Mouse (Mus musculus): ENCODE results near the gene Emc1. TPM values are rescaled to one million over a fixed set of nuclear protein-coding genes. Genes with fewer than 3 reads are reported as not detected.

The Emc1 gene
- polyA plus RNA-seq, 1 experiment = 38.5 TPM

DNA sequence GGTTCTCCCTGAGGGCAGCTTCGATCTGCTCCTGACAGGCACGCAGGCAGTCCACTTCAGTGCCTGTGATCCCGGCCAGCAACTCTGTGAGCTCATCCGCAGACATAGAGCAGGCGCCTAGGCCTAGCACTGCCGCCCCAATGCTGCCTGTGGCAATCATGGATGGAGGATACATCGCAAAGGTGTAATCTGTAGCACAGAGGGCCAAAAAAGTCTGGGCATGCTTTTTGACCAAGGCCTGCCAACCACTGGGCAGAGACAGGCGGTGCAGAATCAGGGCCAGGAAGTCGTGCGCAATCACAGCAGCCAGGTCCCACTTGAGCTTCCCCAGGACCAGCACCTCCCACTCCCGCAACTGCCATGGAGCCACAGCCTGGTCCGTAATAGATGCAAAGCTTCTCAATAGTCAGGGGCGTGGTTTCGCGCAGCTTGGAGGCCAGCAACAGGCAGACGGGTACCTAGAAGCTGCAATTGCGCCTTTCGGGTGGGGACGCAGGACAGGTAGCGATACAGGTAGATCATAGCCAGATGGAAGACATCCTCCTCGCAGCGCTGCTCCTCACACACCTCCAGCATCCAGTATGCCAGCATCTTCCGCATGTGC, 6.9 kb upstream of the Emc1 start:
- no peak overlapping the region for H3K4me3 ChIP-seq (ENCODE audit: insufficient read depth, low read length)
- H3K4me1 ChIP-seq (ENCODE audit: control insufficient read depth, insufficient read depth, low read length) = peaks cover 2% of the 10 kb centered on the region; the same call in 1 of the 2 replicates
- no peak overlapping the region for H3K27ac ChIP-seq (ENCODE audit: insufficient read depth, low read length)
- no peak for TF ChIP-seq POLR2A (IDR thresholded peaks at IDR 0.05; ENCODE audit: low read depth, low read length)
- TF ChIP-seq CTCF (IDR thresholded peaks at IDR 0.05; ENCODE audit: borderline replicate concordance, insufficient read depth, low read length) = no peak

DNA sequence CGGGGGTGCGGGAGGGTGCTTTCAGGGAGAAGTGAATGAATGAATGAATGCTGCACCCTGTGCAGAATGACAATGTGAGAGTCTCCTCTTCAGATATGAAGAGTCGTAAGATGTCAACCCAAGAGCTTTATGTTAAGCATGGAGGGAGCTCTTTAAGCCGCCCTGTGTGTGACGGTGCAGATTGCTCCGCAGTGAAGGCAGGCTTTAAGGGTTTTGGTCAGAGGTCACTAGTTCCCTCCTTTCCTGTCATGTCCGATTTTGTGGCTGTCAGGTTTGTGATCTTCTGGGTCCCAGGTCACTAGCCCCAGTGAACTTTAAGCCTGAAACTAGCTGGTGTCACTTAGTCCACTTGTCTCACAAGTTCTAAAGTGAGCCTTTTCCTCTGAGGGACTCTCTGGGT, 445 bp downstream of the Emc1 start:
- Histone ChIP-seq H3K4me3 (ENCODE audit: insufficient read depth, low read length) (peak overlapping the region; percentile 94), H3K27ac (ENCODE audit: insufficient read depth, low read length) (peak overlapping the region; percentile 93), H3K4me1 (ENCODE audit: control insufficient read depth, insufficient read depth, low read length) (peaks cover 8% of the 10 kb centered on the region; the same call in 1 of the 2 replicates)
- TF ChIP-seq POLR2A (IDR thresholded peaks at IDR 0.05; ENCODE audit: low read depth, low read length) (no peak), CTCF (IDR thresholded peaks at IDR 0.05; ENCODE audit: borderline replicate concordance, insufficient read depth, low read length) (no peak)

DNA sequence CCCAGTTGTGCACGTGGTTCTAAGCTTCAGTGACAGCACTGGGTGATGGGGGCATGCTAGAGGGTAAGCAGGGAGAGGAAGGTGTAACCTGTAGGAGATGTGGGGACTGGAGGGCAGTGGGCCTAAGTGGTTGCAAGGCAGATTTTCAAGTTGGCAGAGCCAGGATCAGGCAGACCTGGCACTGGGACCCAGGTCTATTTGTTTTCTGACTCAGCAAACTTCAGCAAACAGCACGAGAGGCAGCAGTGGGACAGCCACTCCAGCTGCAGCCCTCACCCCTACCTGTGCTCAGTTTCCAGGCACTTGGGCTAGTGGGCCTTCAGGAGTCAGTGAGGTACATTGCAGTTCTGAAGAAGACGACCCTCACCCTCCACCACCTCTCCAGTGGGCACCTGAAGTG, 4.8 kb downstream of the Emc1 start:
- Histone ChIP-seq H3K4me3 (ENCODE audit: insufficient read depth, low read length) (no peak overlapping the region), H3K27ac (ENCODE audit: insufficient read depth, low read length) (no peak overlapping the region), H3K4me1 (ENCODE audit: control insufficient read depth, insufficient read depth, low read length) (no peaks in the 10 kb centered on the region)
- no peak for TF ChIP-seq CTCF (IDR thresholded peaks at IDR 0.05; ENCODE audit: borderline replicate concordance, insufficient read depth, low read length)
- no peak for TF ChIP-seq POLR2A (IDR thresholded peaks at IDR 0.05; ENCODE audit: low read depth, low read length)

DNA sequence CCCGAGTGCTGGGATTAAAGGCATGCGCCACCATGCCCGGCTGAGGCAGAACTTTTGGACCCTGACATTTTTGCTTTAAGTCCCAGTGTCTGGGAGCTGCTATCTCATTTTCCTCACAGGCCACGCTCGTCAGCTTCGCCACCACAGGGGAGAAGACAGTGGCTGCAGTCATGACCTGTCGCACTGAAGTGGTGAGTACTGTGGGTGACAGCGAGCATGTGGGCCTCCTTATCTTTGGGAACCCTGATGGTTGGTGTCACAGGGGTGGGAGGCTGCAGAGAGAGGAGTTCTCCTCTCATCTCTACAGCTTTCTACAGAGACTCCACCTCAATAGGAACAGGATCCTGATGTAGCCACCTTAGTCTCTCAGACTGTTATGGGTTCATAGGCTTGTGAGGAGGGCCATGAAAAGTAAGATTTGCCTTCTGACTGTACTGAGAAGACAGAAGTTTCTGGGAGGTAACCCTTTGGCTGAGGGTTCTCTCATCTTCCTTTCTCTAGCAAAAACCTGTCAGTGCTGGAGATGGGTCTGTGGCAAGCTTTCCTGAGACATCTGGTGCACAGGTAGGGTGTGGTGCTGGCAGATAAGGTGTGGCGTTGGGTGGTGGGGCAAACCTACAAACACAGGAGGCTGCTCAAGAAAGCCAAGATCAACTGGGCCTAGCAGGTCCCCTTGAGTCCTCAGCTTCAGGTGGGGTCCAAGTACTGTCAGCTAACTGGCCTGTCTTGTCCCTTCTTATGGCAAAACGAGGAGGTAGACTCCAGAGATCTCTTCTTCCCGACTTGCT, 8.6 kb downstream of the Emc1 start:
- Histone ChIP-seq H3K27ac (ENCODE audit: insufficient read depth, low read length) (no peak overlapping the region), H3K4me1 (ENCODE audit: control insufficient read depth, insufficient read depth, low read length) (no peaks in the 10 kb centered on the region), H3K4me3 (ENCODE audit: insufficient read depth, low read length) (no peak overlapping the region)
- no peak for TF ChIP-seq POLR2A (IDR thresholded peaks at IDR 0.05; ENCODE audit: low read depth, low read length)
- no peak for TF ChIP-seq CTCF (IDR thresholded peaks at IDR 0.05; ENCODE audit: borderline replicate concordance, insufficient read depth, low read length)

DNA sequence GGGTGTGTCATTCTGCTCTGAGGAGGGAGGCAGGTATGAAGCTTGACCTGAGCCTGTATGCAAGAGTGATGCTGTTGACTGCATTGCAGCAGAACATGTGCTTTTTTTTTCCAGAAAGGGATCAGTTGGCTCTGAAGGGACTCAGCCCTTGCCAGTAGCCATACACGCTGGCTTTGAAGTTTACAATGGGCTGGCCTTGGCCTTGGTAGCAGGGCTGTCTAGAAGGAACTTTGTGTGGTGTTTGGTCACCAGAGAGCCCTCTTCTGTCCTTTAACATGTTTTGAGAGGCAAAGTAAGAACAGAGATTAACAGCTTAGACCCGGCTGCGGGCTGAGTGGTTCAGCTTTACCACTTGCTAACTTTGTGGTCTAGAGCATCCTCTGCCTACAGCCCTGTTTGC, 14.9 kb downstream of the Emc1 start:
- Histone ChIP-seq H3K27ac (ENCODE audit: insufficient read depth, low read length) (no peak overlapping the region), H3K4me3 (ENCODE audit: insufficient read depth, low read length) (no peak overlapping the region), H3K4me1 (ENCODE audit: control insufficient read depth, insufficient read depth, low read length) (no peaks in the 10 kb centered on the region)
- TF ChIP-seq CTCF (IDR thresholded peaks at IDR 0.05; ENCODE audit: borderline replicate concordance, insufficient read depth, low read length) (no peak), POLR2A (IDR thresholded peaks at IDR 0.05; ENCODE audit: low read depth, low read length) (no peak)

DNA sequence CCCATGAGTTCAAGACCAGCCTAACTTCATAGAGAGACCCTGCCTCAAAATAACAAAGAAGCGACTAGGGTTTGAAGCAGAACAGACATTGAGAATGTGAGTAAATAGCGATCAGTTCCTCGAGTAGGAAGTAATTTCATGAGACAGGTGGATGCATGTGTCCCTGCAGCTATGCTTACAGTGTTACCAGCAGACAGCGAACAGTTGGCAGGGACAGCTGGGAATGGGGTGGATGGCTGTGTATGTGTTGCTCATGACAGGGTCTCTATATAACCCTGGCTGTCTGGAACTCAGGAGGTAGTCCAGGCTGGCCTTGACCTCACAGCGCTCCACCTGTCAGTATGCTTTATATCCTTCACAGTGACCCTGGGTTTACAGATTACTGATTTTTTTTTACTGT, 15.7 kb downstream of the Emc1 start:
- no peak overlapping the region for H3K4me3 ChIP-seq (ENCODE audit: insufficient read depth, low read length)
- H3K27ac ChIP-seq (ENCODE audit: insufficient read depth, low read length) = no peak overlapping the region
- no peaks in the 10 kb centered on the region for H3K4me1 ChIP-seq (ENCODE audit: control insufficient read depth, insufficient read depth, low read length)
- TF ChIP-seq POLR2A (IDR thresholded peaks at IDR 0.05; ENCODE audit: low read depth, low read length) (no peak), CTCF (IDR thresholded peaks at IDR 0.05; ENCODE audit: borderline replicate concordance, insufficient read depth, low read length) (no peak)

DNA sequence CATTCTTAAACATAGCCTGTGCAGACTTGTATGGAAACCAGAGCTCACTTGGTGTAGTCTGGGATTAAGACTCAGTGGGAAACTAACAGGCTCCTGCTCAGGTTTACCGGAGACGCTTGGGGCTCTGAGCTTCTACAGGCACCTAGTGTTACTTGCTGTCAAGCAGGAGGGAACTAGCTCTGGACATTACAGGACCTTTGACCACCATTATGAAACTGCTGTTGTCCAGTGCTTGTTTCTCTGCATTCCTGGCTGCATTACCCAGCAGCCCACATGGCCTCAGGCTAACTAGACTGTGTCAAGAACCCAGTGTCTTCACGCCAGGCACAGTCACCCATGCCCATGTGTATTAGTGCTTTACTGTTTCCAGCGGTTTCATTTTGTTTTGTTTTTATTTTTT, 20.7 kb downstream of the Emc1 start:
- Histone ChIP-seq H3K4me3 (ENCODE audit: insufficient read depth, low read length) (no peak overlapping the region), H3K4me1 (ENCODE audit: control insufficient read depth, insufficient read depth, low read length) (no peaks in the 10 kb centered on the region), H3K27ac (ENCODE audit: insufficient read depth, low read length) (no peak overlapping the region)
- TF ChIP-seq CTCF (IDR thresholded peaks at IDR 0.05; ENCODE audit: borderline replicate concordance, insufficient read depth, low read length) (no peak), POLR2A (IDR thresholded peaks at IDR 0.05; ENCODE audit: low read depth, low read length) (no peak)

DNA sequence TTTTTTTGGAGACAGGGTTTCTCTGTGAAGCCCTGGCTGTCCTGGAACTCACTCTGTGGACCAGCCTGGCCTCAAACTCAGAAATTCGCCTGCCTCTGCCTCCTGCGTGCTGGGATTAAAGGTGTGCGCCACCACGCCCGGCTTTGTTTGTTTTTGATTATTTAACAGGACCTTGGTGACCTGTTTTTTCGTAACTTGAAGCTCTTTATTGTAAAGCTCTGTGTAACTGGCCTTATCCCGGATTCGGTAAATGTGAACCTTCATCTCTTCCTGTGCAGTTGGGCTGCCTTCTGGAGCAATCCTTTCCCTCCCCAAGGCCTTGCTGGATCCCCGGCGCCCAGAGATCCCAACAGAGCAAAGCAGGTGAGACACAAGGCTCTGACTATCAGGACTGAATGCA, 21.1 kb downstream of the Emc1 start:
- H3K4me1 ChIP-seq (ENCODE audit: control insufficient read depth, insufficient read depth, low read length) = no peaks in the 10 kb centered on the region
- TF ChIP-seq POLR2A (IDR thresholded peaks at IDR 0.05; ENCODE audit: low read depth, low read length) (no peak), CTCF (IDR thresholded peaks at IDR 0.05; ENCODE audit: borderline replicate concordance, insufficient read depth, low read length) (no peak)
- no peak overlapping the region for H3K27ac ChIP-seq (ENCODE audit: insufficient read depth, low read length)
- no peak overlapping the region for H3K4me3 ChIP-seq (ENCODE audit: insufficient read depth, low read length)

DNA sequence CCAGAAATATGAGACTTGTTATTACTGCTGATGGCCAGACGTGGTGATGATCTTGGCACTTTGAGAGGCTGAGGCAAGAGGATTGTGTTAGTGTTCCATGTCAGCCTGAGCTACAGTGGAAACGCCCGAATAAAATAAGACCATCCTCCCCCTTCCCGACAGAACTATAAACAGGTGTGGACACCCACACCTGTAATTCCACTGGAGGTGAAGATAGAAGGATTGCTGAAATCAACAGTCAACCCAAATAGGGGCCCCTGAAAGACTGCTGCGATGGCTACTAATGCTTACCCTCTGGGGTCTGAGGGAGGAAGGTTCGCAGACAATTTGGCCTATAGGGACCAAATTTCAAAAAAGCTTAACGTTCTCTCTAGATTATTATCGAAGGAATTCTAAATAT, 27.3 kb downstream of the Emc1 start:
- Histone ChIP-seq H3K4me3 (ENCODE audit: insufficient read depth, low read length) (peak overlapping the region; percentile 94), H3K4me1 (ENCODE audit: control insufficient read depth, insufficient read depth, low read length) (peaks cover 8% of the 10 kb centered on the region), H3K27ac (ENCODE audit: insufficient read depth, low read length) (peak overlapping the region; percentile 93)
- TF ChIP-seq CTCF (IDR thresholded peaks at IDR 0.05; ENCODE audit: borderline replicate concordance, insufficient read depth, low read length) (no peak), POLR2A (IDR thresholded peaks at IDR 0.05; ENCODE audit: low read depth, low read length) (no peak)

DNA sequence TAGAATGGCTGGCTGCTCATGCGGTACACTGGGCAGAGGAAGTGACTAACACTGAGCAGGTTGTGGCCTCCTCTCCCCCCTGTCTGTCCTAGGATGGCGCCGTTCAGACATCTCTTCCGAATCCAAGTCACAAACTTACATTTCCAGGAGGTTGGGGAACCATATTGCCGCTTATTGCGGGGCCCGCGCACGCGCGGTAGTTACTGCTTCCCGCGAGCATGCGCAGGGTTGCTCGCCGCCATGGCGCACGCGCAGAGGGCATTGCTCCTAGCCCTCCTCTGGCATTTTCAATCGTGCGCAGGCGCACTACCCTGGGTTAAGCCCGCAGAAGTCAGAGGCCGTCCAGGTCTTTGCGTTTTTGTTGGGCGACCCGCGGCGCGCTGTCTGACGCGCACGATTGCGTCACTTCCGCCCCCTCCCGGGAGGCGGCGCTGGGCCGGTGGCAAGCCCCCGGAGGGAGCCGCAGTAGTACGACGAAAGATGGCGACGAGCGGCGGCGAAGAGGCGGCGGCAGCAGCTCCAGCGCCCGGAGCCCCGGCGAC, 27.9 kb downstream of the Emc1 start:
- peaks cover 8% of the 10 kb centered on the region for H3K4me1 ChIP-seq (ENCODE audit: control insufficient read depth, insufficient read depth, low read length)
- TF ChIP-seq CTCF (IDR thresholded peaks at IDR 0.05; ENCODE audit: borderline replicate concordance, insufficient read depth, low read length) (no peak), POLR2A (IDR thresholded peaks at IDR 0.05; ENCODE audit: low read depth, low read length) (peak; percentile 77)

More for the DNA sequence above, 27.9 kb downstream of the Emc1 start:
- Histone ChIP-seq H3K4me3 (ENCODE audit: insufficient read depth, low read length) (peak overlapping the region; percentile 98), H3K27ac (ENCODE audit: insufficient read depth, low read length) (peak overlapping the region; percentile 93)
